Mouse (Mus musculus): ENCODE data around the gene Cdc6. TPM values are rescaled to one million over a fixed set of nuclear protein-coding genes. Genes with fewer than 3 reads are reported as not detected.

Cdc6 gene
- 10 to 100 TPM; 10.1 to 17.7 TPM for polyA plus RNA-seq (2017; shearing (Covaris generic))

- ATAC-seq, result peak; percentile 95
Observed at GRCm38 (mm10) chr11:98907437-98908173, at the start of gene Cdc6. Cdc6 (plus strand) TSS chr11:98907801.

- ATAC-seq, result peak; percentile 45
Observed at GRCm38 (mm10) chr11:98858759-98859731, 48.6 kb upstream of the Cdc6 start.

- ATAC-seq, result peak; percentile 78
Observed at GRCm38 (mm10) chr11:98863028-98863750, 44.4 kb upstream of the Cdc6 start, which contains the start of gene Wipf2. Wipf2 (plus strand) TSS chr11:98863638.

- peak; percentile 50 for ATAC-seq
Observed at GRCm38 (mm10) chr11:98863751-98864429, 43.7 kb upstream of the Cdc6 start.

- ATAC-seq, result no peak
Observed at GRCm38 (mm10) chr11:98867293-98867692, 40.3 kb upstream of the Cdc6 start.

- no peak for ATAC-seq
Observed at GRCm38 (mm10) chr11:98869906-98870305, 37.7 kb upstream of the Cdc6 start.

GRCm38 (mm10) chr11:98870791-98871190 lies 36.8 kb upstream of the Cdc6 start:
- ATAC-seq, result no peak

- ATAC-seq, result no peak
Observed at GRCm38 (mm10) chr11:98871416-98871815, 36.2 kb upstream of the Cdc6 start.

GRCm38 (mm10) chr11:98872040-98872439 lies 35.6 kb upstream of the Cdc6 start:
- ATAC-seq, result no peak

- no peak for ATAC-seq
Observed at GRCm38 (mm10) chr11:98873900-98874299, 33.7 kb upstream of the Cdc6 start.

GRCm38 (mm10) chr11:98877001-98877400 lies 30.6 kb upstream of the Cdc6 start:
- ATAC-seq, result no peak

- no peak for ATAC-seq
Observed at GRCm38 (mm10) chr11:98887703-98888102, 19.9 kb upstream of the Cdc6 start.

- no peak for ATAC-seq
Observed at GRCm38 (mm10) chr11:98889077-98889476, 18.5 kb upstream of the Cdc6 start.

- ATAC-seq, result no peak
Observed at GRCm38 (mm10) chr11:98889977-98890376, 17.6 kb upstream of the Cdc6 start.

- no peak for ATAC-seq
Observed at GRCm38 (mm10) chr11:98892426-98892825, 15.2 kb upstream of the Cdc6 start.

GRCm38 (mm10) chr11:98900529-98901125 lies 7.0 kb upstream of the Cdc6 start:
- peak; percentile 78 for ATAC-seq

GRCm38 (mm10) chr11:98902621-98903245 lies 4.9 kb upstream of the Cdc6 start:
- no peak for ATAC-seq

- no peak for ATAC-seq
Observed at GRCm38 (mm10) chr11:98904577-98904976, 3.0 kb upstream of the Cdc6 start.

- ATAC-seq, result no peak
Observed at GRCm38 (mm10) chr11:98905033-98905432, 2.6 kb upstream of the Cdc6 start.

- ATAC-seq, result no peak
Observed at GRCm38 (mm10) chr11:98905583-98905982, 2.0 kb upstream of the Cdc6 start.

GRCm38 (mm10) chr11:98907063-98907436 lies 551 bp upstream of the Cdc6 start:
- ATAC-seq, result no peak

Data from activated CD4-positive, CD25-positive, alpha-beta regulatory T cell, adult 4 months (primary cell).